Mouse (Mus musculus) CH12.LX (cell line): Measurements from ENCODE around the gene Map2. TPM values are rescaled to one million over a fixed set of nuclear protein-coding genes. Genes with fewer than 3 reads are reported as not detected.

Experiments
- DNase-seq: peaks from one replicate; pipeline ENCODE4 v3.0.0-alpha.2; 2013; ENCODE audit errors: extremely low read depth
- H3K27ac ChIP-seq: 2 replicates; pipeline ENCODE4 v1.5.1; 2012; ENCODE audit warnings: low read depth, mild to moderate bottlenecking, control low read depth, moderate library complexity; ENCODE audit not compliant: insufficient read depth
- H3K27me3 ChIP-seq: replicated peaks from 2 replicates; pipeline ENCODE3; 2012; ENCODE audit warnings: inconsistent platforms
- H3K36me3 ChIP-seq, 2 experiments: replicated peaks in 1 of 2; 2 replicates each; pipeline versions ENCODE3 to v1.6.1; 2012; ENCODE audit warnings: inconsistent platforms in 1 of 2, low read length in 1 of 2, mild to moderate bottlenecking in 1 of 2, mixed read lengths in 1 of 2, moderate library complexity in 1 of 2; ENCODE audit not compliant: control insufficient read depth in 1 of 2, insufficient read depth in 1 of 2
- H3K4me1 ChIP-seq, 2 experiments: 2 replicates each; pipeline ENCODE4 v1.6.1; 2012; ENCODE audit warnings: inconsistent platforms in 1 of 2, moderate library complexity in 1 of 2; ENCODE audit not compliant: insufficient read depth in 2 of 2, control insufficient read depth in 1 of 2
- H3K4me2 ChIP-seq: 2 replicates; pipeline ENCODE4 v1.6.1; 2012; ENCODE audit warnings: low read depth, mild to moderate bottlenecking, control low read depth; ENCODE audit not compliant: poor library complexity, insufficient read depth, severe bottlenecking
- H3K4me3 ChIP-seq, 3 experiments: fragments of 150-350 bp in 1 of 3; sonication (generic) in 1 of 3; replicated peaks in 1 of 3; 2 replicates each; pipeline versions ENCODE3 to v1.5.1; 2011 to 2012; ENCODE audit warnings: low read depth in 2 of 3, low read length in 2 of 3, mild to moderate bottlenecking in 2 of 3, moderate library complexity in 2 of 3, control low read depth in 1 of 3, improper control_type of control experiment in 1 of 3, inconsistent platforms in 1 of 3, mixed read lengths in 1 of 3; ENCODE audit not compliant: poor library complexity in 1 of 3
- H3K79me2 ChIP-seq: replicated peaks from 2 replicates; pipeline ENCODE4 v1.6.1; 2012; ENCODE audit warnings: mild to moderate bottlenecking, moderate library complexity; ENCODE audit not compliant: control insufficient read depth, poor library complexity, insufficient read depth, severe bottlenecking; ENCODE audit errors: extremely low read depth
- H3K9ac ChIP-seq: 2 replicates; pipeline ENCODE4 v1.6.1; 2012; ENCODE audit warnings: low read depth, mild to moderate bottlenecking, control low read depth, moderate library complexity; ENCODE audit not compliant: insufficient read depth
- H3K9me3 ChIP-seq: replicated peaks from 2 replicates; pipeline ENCODE3; 2012; ENCODE audit warnings: low read length, inconsistent platforms, mixed read lengths
- BHLHE40 ChIP-seq: IDR thresholded peaks from 2 replicates; pipeline ENCODE4 v1.6.1; 2011; ENCODE audit warnings: mild to moderate bottlenecking, low read depth, low read length, improper control_type of control experiment
- CHD1 ChIP-seq: IDR thresholded peaks from 2 replicates; pipeline ENCODE4 v1.6.1; 2012; ENCODE audit warnings: low read depth, low read length, improper control_type of control experiment, inconsistent platforms
- CTCF ChIP-seq, 2 experiments: IDR thresholded peaks in 1 of 2; conservative IDR thresholded peaks in 1 of 2; 2 replicates each; pipeline ENCODE4 v1.5.1; 2011 to 2012; ENCODE audit warnings: low read depth in 2 of 2, low read length in 2 of 2, improper control_type of control experiment in 1 of 2, inconsistent platforms in 1 of 2, mild to moderate bottlenecking in 1 of 2, moderate library complexity in 1 of 2
- E2F4 ChIP-seq: IDR thresholded peaks from 2 replicates; pipeline ENCODE4 v1.6.1; 2011; ENCODE audit warnings: low read depth, low read length, improper control_type of control experiment; ENCODE audit not compliant: insufficient replicate concordance
- ELF1 ChIP-seq: IDR thresholded peaks from 2 replicates; pipeline ENCODE4 v1.6.1; 2014; ENCODE audit warnings: low read depth, mild to moderate bottlenecking, inconsistent platforms, low read length, improper control_type of control experiment
- EP300 ChIP-seq: IDR thresholded peaks from 2 replicates; pipeline ENCODE4 v1.6.1; 2011; ENCODE audit warnings: low read length, improper control_type of control experiment
- ETS1 ChIP-seq: conservative IDR thresholded peaks from 2 replicates; pipeline ENCODE4 v1.6.1; 2012; ENCODE audit warnings: low read depth, mild to moderate bottlenecking, inconsistent platforms, low read length, improper control_type of control experiment, moderate library complexity
- GABPA ChIP-seq: IDR thresholded peaks from 2 replicates; pipeline ENCODE4 v1.6.1; 2012; ENCODE audit warnings: low read depth, low read length, improper control_type of control experiment, inconsistent platforms; ENCODE audit not compliant: insufficient replicate concordance
- HCFC1 ChIP-seq: IDR thresholded peaks from 2 replicates; pipeline ENCODE4 v1.6.1; 2012; ENCODE audit warnings: low read depth, mild to moderate bottlenecking, inconsistent platforms, low read length, improper control_type of control experiment
- IRF4 ChIP-seq: IDR thresholded peaks from 2 replicates; pipeline ENCODE4 v1.6.1; 2014; ENCODE audit warnings: low read depth, mild to moderate bottlenecking, inconsistent platforms, low read length, improper control_type of control experiment
- JUN ChIP-seq: IDR thresholded peaks from 2 replicates; pipeline ENCODE4 v1.6.1; 2011; ENCODE audit warnings: low read depth, mild to moderate bottlenecking, low read length, improper control_type of control experiment, moderate library complexity; ENCODE audit not compliant: insufficient read depth
- KAT2A ChIP-seq: IDR thresholded peaks from 2 replicates; pipeline ENCODE4 v1.6.1; 2012; ENCODE audit warnings: low read length, improper control_type of control experiment, inconsistent platforms; ENCODE audit not compliant: insufficient replicate concordance
- MAZ ChIP-seq: IDR thresholded peaks from 2 replicates; pipeline ENCODE4 v1.6.1; 2012; ENCODE audit warnings: low read depth, mild to moderate bottlenecking, inconsistent platforms, low read length, improper control_type of control experiment, moderate library complexity
- MEF2A ChIP-seq: IDR thresholded peaks from 2 replicates; pipeline ENCODE4 v1.6.1; 2014; ENCODE audit warnings: low read depth, mild to moderate bottlenecking, inconsistent platforms, low read length, improper control_type of control experiment, borderline replicate concordance
- MYC ChIP-seq: IDR thresholded peaks from 2 replicates; pipeline ENCODE4 v1.6.1; 2011; ENCODE audit warnings: low read depth, mild to moderate bottlenecking, improper control_type of control experiment, low read length
- NELFE ChIP-seq: IDR thresholded peaks from 2 replicates; pipeline ENCODE4 v1.6.1; 2011; ENCODE audit warnings: low read depth, low read length, improper control_type of control experiment
- NRF1 ChIP-seq: IDR thresholded peaks from 2 replicates; pipeline ENCODE4 v1.6.1; 2014; ENCODE audit warnings: low read depth, mild to moderate bottlenecking, inconsistent platforms, low read length, improper control_type of control experiment, moderate library complexity
- POLR2A ChIP-seq: IDR thresholded peaks from 2 replicates; pipeline ENCODE4 v1.6.1; 2011; ENCODE audit warnings: low read depth, mild to moderate bottlenecking, improper control_type of control experiment, low read length
- RAD21 ChIP-seq: IDR thresholded peaks from 2 replicates; pipeline ENCODE4 v1.6.1; 2011; ENCODE audit warnings: low read depth, mild to moderate bottlenecking, low read length, improper control_type of control experiment, moderate library complexity
- RCOR1 ChIP-seq: conservative IDR thresholded peaks from 2 replicates; pipeline ENCODE4 v1.6.1; 2012; ENCODE audit warnings: low read depth, mild to moderate bottlenecking, inconsistent platforms, low read length, improper control_type of control experiment
- SMC3 ChIP-seq: IDR thresholded peaks from 2 replicates; pipeline ENCODE4 v1.6.1; 2011; ENCODE audit warnings: low read depth, low read length, improper control_type of control experiment
- TBP ChIP-seq: conservative IDR thresholded peaks from 2 replicates; pipeline ENCODE4 v1.6.1; 2011; ENCODE audit warnings: low read depth, low read length, improper control_type of control experiment
- UBTF ChIP-seq: IDR thresholded peaks from 2 replicates; pipeline ENCODE4 v1.6.1; 2012; ENCODE audit warnings: low read depth, mild to moderate bottlenecking, inconsistent platforms, low read length, improper control_type of control experiment, moderate library complexity
- USF2 ChIP-seq: conservative IDR thresholded peaks from 2 replicates; pipeline ENCODE4 v1.6.1; 2011; ENCODE audit warnings: low read depth, low read length, improper control_type of control experiment
- ZC3H11A ChIP-seq: IDR thresholded peaks from 2 replicates; pipeline ENCODE4 v1.6.1; 2012; ENCODE audit warnings: low read depth, mild to moderate bottlenecking, inconsistent platforms, low read length, improper control_type of control experiment
- ZMIZ1 ChIP-seq: IDR thresholded peaks from 2 replicates; pipeline ENCODE4 v1.6.1; 2012; ENCODE audit warnings: low read depth, mild to moderate bottlenecking, inconsistent platforms, low read length, improper control_type of control experiment
- ZNF384 ChIP-seq: IDR thresholded peaks from 2 replicates; pipeline ENCODE4 v1.6.1; 2012; ENCODE audit warnings: low read depth, low read length, improper control_type of control experiment, inconsistent platforms
- dilution Hi-C: fragments of 300-500 bp; cut with MboI; formaldehyde crosslinking; loops from 2 replicates; pipeline ENCODE4 v1.14.3; 2020; ENCODE audit warnings: low sequenced_read_pairs; ENCODE audit not compliant: extremely low pct_unique_long_range_greater_than_20kb, extremely low pct_ligation_motif_present
- in situ Hi-C: fragments of 300-500 bp; cut with MboI; formaldehyde crosslinking; loops from 3 replicates; pipeline ENCODE4 v1.14.3; 2019; ENCODE audit warnings: low sequenced_read_pairs, low pct_ligation_motif_present, low pct_unique_long_range_greater_than_20kb, mixed read lengths
- polyA plus RNA-seq: library from polyadenylated mRNA; unstranded; fragments of >175 nt; gene quantifications from 2 replicates; pipeline ENCODE4 v1.2.1, GENCODE M21; 2012; ENCODE audit warnings: low read depth; ENCODE audit not compliant: insufficient read length
- total RNA-seq, 2 experiments: library from RNA; depleted of rRNA; stranded (reverse); fragments of 300-350 nt in 1 of 2; fragments of >200 nt in 1 of 2; gene quantifications; 2 replicates each; pipeline ENCODE4 v1.2.3; 2012 to 2014

Gene Map2
- total and polyA plus RNA-seq, 3 experiments, result 1.5 to 6.5 (median 5.9) TPM

DNA sequence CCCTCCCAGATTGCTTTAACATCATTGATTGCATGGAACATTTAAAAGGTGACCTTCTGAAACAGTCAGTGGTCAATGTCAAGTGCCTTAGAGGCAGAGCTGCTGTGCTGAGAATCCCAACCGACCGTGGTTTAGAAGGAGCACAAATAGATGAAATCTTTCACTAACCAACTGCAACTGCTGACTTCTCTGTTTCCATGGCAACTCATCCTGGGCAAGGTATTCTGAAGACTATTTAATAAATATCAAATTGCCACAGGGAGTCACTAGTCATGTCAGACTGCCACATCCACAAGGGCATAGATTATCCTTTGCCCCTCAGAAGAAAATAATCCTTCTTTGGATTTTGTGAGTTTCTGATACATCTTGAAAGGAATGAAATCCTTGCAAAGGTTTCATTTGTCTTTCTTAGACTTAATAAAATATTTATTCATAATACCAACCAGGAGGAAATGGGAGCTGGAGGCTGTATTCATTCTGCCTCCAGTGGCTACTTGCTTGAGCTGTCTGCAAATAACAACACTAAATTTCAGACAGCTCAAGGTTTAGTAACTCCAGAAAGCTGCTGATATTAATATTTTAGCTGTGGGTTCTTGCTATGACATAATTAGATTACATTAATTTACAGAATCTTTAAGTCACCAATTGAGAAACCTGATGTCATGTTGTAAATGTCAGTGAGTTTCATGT is 26.1 kb upstream of the Map2 start:
- DNase-seq, result no peak
- Histone ChIP-seq H3K27me3 (no peaks in the 10 kb centered on the region), H3K9ac (no peak overlapping the region), H3K9me3 (no peaks in the 10 kb centered on the region), H3K27ac (no peak overlapping the region), H3K36me3 (no peaks in the 10 kb centered on the region), H3K79me2 (no peaks in the 10 kb centered on the region), H3K4me2 (no peak overlapping the region), H3K4me1 (no peaks in the 10 kb centered on the region), H3K4me3 (no peak overlapping the region)
- in situ Hi-C loops, result no loop called here
- dilution Hi-C loops, result no loop called here
- TF ChIP-seq MYC (no peak), EP300 (no peak), MAZ (no peak), BHLHE40 (no peak), CTCF (conservative IDR thresholded peaks at IDR 0.05 in 1 of 2, IDR thresholded peaks at IDR 0.05 in 1 of 2; ENCODE audit: low read depth in 2 of 2, low read length in 2 of 2) (no peak), E2F4 (no peak), HCFC1 (no peak), UBTF (no peak), CHD1 (no peak), ELF1 (no peak), SMC3 (no peak), NRF1 (no peak), JUN (no peak), ZC3H11A (no peak), TBP (no peak), ETS1 (no peak), KAT2A (no peak), RCOR1 (no peak), USF2 (no peak), NELFE (no peak)

DNA sequence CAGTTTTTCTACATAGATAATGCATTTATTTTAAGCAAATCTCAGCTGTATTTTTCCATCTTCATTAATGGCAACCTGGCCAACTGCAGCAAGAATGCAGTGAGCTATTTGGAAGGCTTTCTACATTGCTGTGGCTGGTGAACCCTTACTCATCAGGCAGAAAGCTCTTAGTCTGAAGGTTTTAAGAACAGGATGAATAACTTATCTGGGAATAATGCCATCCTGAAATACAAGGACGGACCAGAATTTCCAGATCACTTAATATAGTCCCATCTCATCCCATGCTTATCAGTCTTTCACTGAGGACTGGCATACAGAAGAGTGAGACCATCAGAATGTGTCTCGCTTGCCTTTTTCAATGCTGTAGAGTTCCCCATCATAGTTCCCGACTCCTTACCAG is 24.3 kb upstream of the Map2 start:
- Histone ChIP-seq H3K4me3 (no peak overlapping the region), H3K79me2 (no peaks in the 10 kb centered on the region), H3K9ac (no peak overlapping the region), H3K9me3 (no peaks in the 10 kb centered on the region), H3K36me3 (no peaks in the 10 kb centered on the region), H3K27ac (no peak overlapping the region), H3K4me1 (no peaks in the 10 kb centered on the region), H3K27me3 (no peaks in the 10 kb centered on the region), H3K4me2 (no peak overlapping the region)
- TF ChIP-seq MEF2A, result no peak
- no peak for TF ChIP-seq JUN
- no peak for TF ChIP-seq RAD21
- TF ChIP-seq GABPA, result no peak
- no peak for TF ChIP-seq ZMIZ1
- no peak for TF ChIP-seq ETS1
- TF ChIP-seq POLR2A, result no peak
- TF ChIP-seq NRF1, result no peak
- no peak for TF ChIP-seq IRF4
- no peak for TF ChIP-seq ZNF384
- TF ChIP-seq HCFC1, result no peak
- in situ Hi-C loops, result no loop called here
- no peak for DNase-seq
- dilution Hi-C loops, result no loop called here
